Mouse (Mus musculus) C2C12 (cell line): ENCODE results near the gene Atp23. TPM values are rescaled to one million over a fixed set of nuclear protein-coding genes. Genes with fewer than 3 reads are reported as not detected.

Experiments used
- H3K27me3 ChIP-seq: one replicate; pipeline ENCODE4 v1.6.1; 2011; ENCODE audit not compliant: control insufficient read depth, insufficient read depth, insufficient read length
- H3K36me3 ChIP-seq: one replicate; pipeline ENCODE4 v1.6.1; 2011; ENCODE audit not compliant: control insufficient read depth, insufficient read depth
- H3K4me3 ChIP-seq: one replicate; pipeline ENCODE4 v1.5.1; 2011; ENCODE audit warnings: mild to moderate bottlenecking, control low read depth; ENCODE audit not compliant: poor library complexity, insufficient read depth, severe bottlenecking
- H3K79me2 ChIP-seq: one replicate; pipeline ENCODE4 v1.6.1; 2011; ENCODE audit not compliant: control insufficient read depth, insufficient read depth
- H3K79me3 ChIP-seq: one replicate; pipeline ENCODE4 v1.6.1; 2011; ENCODE audit warnings: low read depth, control low read depth
- H3ac ChIP-seq: one replicate; pipeline ENCODE3; 2011; ENCODE audit warnings: low read depth; ENCODE audit not compliant: control insufficient read depth, insufficient read length
- CEBPB ChIP-seq: IDR thresholded peaks from one replicate; pipeline ENCODE4 v1.6.1; 2011; ENCODE audit warnings: low read depth, mild to moderate bottlenecking, control low read depth, moderate library complexity
- CTCF ChIP-seq: IDR thresholded peaks from one replicate; pipeline ENCODE4 v1.5.1; 2011; ENCODE audit not compliant: control insufficient read depth, insufficient read depth, insufficient read length
- FOSL1 ChIP-seq: IDR thresholded peaks from one replicate; pipeline ENCODE4 v1.8.0; 2011; ENCODE audit warnings: mild to moderate bottlenecking, low read length; ENCODE audit not compliant: poor library complexity, insufficient read depth, severe bottlenecking
- MAX ChIP-seq: IDR thresholded peaks from one replicate; pipeline ENCODE4 v1.6.1; 2011; ENCODE audit warnings: mild to moderate bottlenecking, control low read depth
- MYOD1 ChIP-seq: IDR thresholded peaks from one replicate; pipeline ENCODE4 v1.6.1; 2011; ENCODE audit warnings: low read depth; ENCODE audit not compliant: control insufficient read depth, insufficient read length
- MYOG ChIP-seq: IDR thresholded peaks from one replicate; pipeline ENCODE4 v1.6.1; 2011; ENCODE audit not compliant: control insufficient read depth, insufficient read length; ENCODE audit errors: extremely low read depth
- USF1 ChIP-seq: IDR thresholded peaks from one replicate; pipeline ENCODE4 v1.6.1; 2011; ENCODE audit warnings: low read depth, mild to moderate bottlenecking, control low read depth, moderate library complexity
- polyA plus RNA-seq: library from polyadenylated mRNA; unstranded; fragments of >200 nt; fragmentation: generic; extraction: Trizol; gene quantifications from one replicate; pipeline ENCODE4 v1.2.1, GENCODE M21; 2012; ENCODE audit warnings: missing spikeins

Gene Atp23
- polyA plus RNA-seq, 1 experiment = 13.4 TPM

GRCm38 (mm10) chr10:126935556-126936381 lies 34.6 kb upstream of the Atp23 start:
- Histone ChIP-seq H3K36me3 (no peaks in the 10 kb centered on the region), H3K4me3 (no peak overlapping the region), H3K27me3 (no peaks in the 10 kb centered on the region), H3K79me3 (no peaks in the 10 kb centered on the region), H3K79me2 (no peaks in the 10 kb centered on the region), H3ac (peak overlapping the region; percentile 3)
- TF ChIP-seq CTCF (no peak), FOSL1 (peak; percentile 7)

GRCm38 (mm10) chr10:126935121-126935520 lies 34.0 kb upstream of the Atp23 start:
- Histone ChIP-seq H3ac (no peak overlapping the region), H3K4me3 (no peak overlapping the region), H3K79me3 (no peaks in the 10 kb centered on the region), H3K79me2 (no peaks in the 10 kb centered on the region), H3K36me3 (no peaks in the 10 kb centered on the region), H3K27me3 (no peaks in the 10 kb centered on the region)
- TF ChIP-seq MAX (no peak), MYOD1 (no peak), USF1 (no peak), FOSL1 (no peak), CEBPB (no peak), CTCF (no peak), MYOG (no peak)

- H3K4me3 ChIP-seq = no peak overlapping the region
- H3K79me3 ChIP-seq = no peaks in the 10 kb centered on the region
- no peaks in the 10 kb centered on the region for H3K27me3 ChIP-seq
- H3K36me3 ChIP-seq = no peaks in the 10 kb centered on the region
- H3K79me2 ChIP-seq = no peaks in the 10 kb centered on the region
- TF ChIP-seq CTCF (no peak), CEBPB (no peak), MYOG (no peak), MYOD1 (no peak), USF1 (no peak), MAX (no peak), FOSL1 (no peak)
- H3ac ChIP-seq = no peak overlapping the region
These were observed 33.4 kb upstream of the Atp23 start for GRCm38 (mm10) chr10:126934561-126934960.

GRCm38 (mm10) chr10:126931760-126932139 lies 30.6 kb upstream of the Atp23 start:
- no peak overlapping the region for H3ac ChIP-seq
- no peak for TF ChIP-seq CEBPB
- no peak for TF ChIP-seq MAX
- TF ChIP-seq FOSL1 = no peak
- TF ChIP-seq CTCF = no peak
- TF ChIP-seq MYOD1 = no peak
- TF ChIP-seq MYOG = no peak
- no peak for TF ChIP-seq USF1
- H3K27me3 ChIP-seq = no peaks in the 10 kb centered on the region
- no peaks in the 10 kb centered on the region for H3K36me3 ChIP-seq
- H3K79me3 ChIP-seq = no peaks in the 10 kb centered on the region
- H3K79me2 ChIP-seq = no peaks in the 10 kb centered on the region
- no peak overlapping the region for H3K4me3 ChIP-seq

- Histone ChIP-seq H3K4me3 (no peak overlapping the region), H3K36me3 (no peaks in the 10 kb centered on the region), H3K27me3 (no peaks in the 10 kb centered on the region), H3K79me3 (no peaks in the 10 kb centered on the region), H3K79me2 (no peaks in the 10 kb centered on the region), H3ac (no peak overlapping the region)
- no peak for TF ChIP-seq CTCF
- no peak for TF ChIP-seq MAX
- no peak for TF ChIP-seq MYOG
These were observed 30.1 kb upstream of the Atp23 start for GRCm38 (mm10) chr10:126931123-126931759.
